ENCODE assay signal across 13 mouse cellular contexts in genomic region chr8:90463708-90464107, GRCm38 (mm10).
DNase-seq lines count a peak whose midpoint lies in the region; ATAC-seq and TF ChIP-seq lines count a peak whose summit lies in the region.
"Had no signal": no experiment of that assay in that cellular context is flagged by ENCODE, and none has a peak within 500 bp of the region (broad histone marks: within the 10 kb centered on the region; RNA-seq: fewer than 3 reads in every experiment).

No protein-coding gene starts in this region.

- 56% methylated on average over 1 of the region's 1 CpGs for WGBS in kidney, adult 2 months
- 72% methylated on average over 1 of the region's 1 CpGs for WGBS in kidney, embryonic 16.5 days
- 82% methylated on average over 1 of the region's 1 CpGs for WGBS in hindbrain, postnatal 0 days

- H3K4me2 ChIP-seq in kidney, embryonic 16.5 days (replicated peaks; ENCODE audit: low read depth, low read length): no peak overlapping the region
- no peak overlapping the region for H3K4me2 ChIP-seq in hindbrain, postnatal 0 days (ENCODE audit: low read depth, low read length)
- H3K4me2 ChIP-seq: heart, embryonic 13.5 days; hindbrain, embryonic 13.5 days; limb, embryonic 12.5 days; neural tube, embryonic 12.5 days had no signal

- no peak for ATAC-seq in kidney, embryonic 16.5 days (ENCODE audit: low FRiP score, low TSS enrichment)
- no peak for ATAC-seq in hindbrain, postnatal 0 days
- ATAC-seq in erythroid progenitor cell, adult 5-6 weeks (replicated peaks; ENCODE audit: low FRiP score, poor library complexity, severe bottlenecking): no peak

- H3K4me1 ChIP-seq in kidney, adult 2 months (ENCODE audit: control insufficient read depth, insufficient read depth, low read length): no peaks in the 10 kb centered on the region
- no peaks in the 10 kb centered on the region for H3K4me1 ChIP-seq in kidney, embryonic 16.5 days (ENCODE audit: insufficient read depth, low read length)
- H3K4me1 ChIP-seq in hindbrain, postnatal 0 days (ENCODE audit: insufficient read depth, low read length): no peaks in the 10 kb centered on the region
- H3K4me1 ChIP-seq: heart, embryonic 13.5 days; hindbrain, embryonic 13.5 days; neural tube, embryonic 12.5 days had no signal

- no peak for TF ChIP-seq POLR2A in kidney, adult 2 months (IDR thresholded peaks at IDR 0.05; ENCODE audit: low read depth, low read length)

- no peaks in the 10 kb centered on the region for H3K36me3 ChIP-seq in kidney, adult 2 months (ENCODE audit: control insufficient read depth, insufficient read depth, low read length)
- H3K36me3 ChIP-seq in kidney, embryonic 16.5 days (ENCODE audit: insufficient read depth, low read length): no peaks in the 10 kb centered on the region
- no peaks in the 10 kb centered on the region for H3K36me3 ChIP-seq in hindbrain, postnatal 0 days (ENCODE audit: insufficient read depth, low read length)
- H3K36me3 ChIP-seq: heart, embryonic 13.5 days; hindbrain, embryonic 13.5 days; limb, embryonic 12.5 days; neural tube, embryonic 12.5 days had no signal

- no peak overlapping the region for H3K27ac ChIP-seq in kidney, adult 2 months (ENCODE audit: insufficient read depth, low read depth, low read length)
- H3K27ac ChIP-seq in kidney, embryonic 16.5 days (ENCODE audit: low read length): no peak overlapping the region
- H3K27ac ChIP-seq in hindbrain, postnatal 0 days: no peak overlapping the region
- H3K27ac ChIP-seq: heart, embryonic 13.5 days; hindbrain, embryonic 13.5 days; limb, embryonic 12.5 days; neural tube, embryonic 12.5 days had no signal

- DNase-seq in kidney, adult 2 months: peak; percentile 12
- DNase-seq in urinary bladder, postnatal 36 days (ENCODE audit: low spot score in 2 of 2): peak; percentile 4 to 8
- no peak for DNase-seq in urinary bladder, postnatal 4 days (ENCODE audit: low spot score in 2 of 2)
- peak; percentile 11 for DNase-seq in lung, postnatal 10 days
- no peak for DNase-seq in hindbrain, postnatal 0 days (ENCODE audit: low spot score)
- no peak for DNase-seq in ovary, postnatal 36 days (ENCODE audit: low spot score)
- DNase-seq: cerebellum, postnatal 10 days had no signal

- H3K9ac ChIP-seq in kidney, embryonic 16.5 days (replicated peaks; ENCODE audit: low read length): no peak overlapping the region
- no peak overlapping the region for H3K9ac ChIP-seq in hindbrain, postnatal 0 days (replicated peaks; ENCODE audit: low read length)
- H3K9ac ChIP-seq: heart, embryonic 13.5 days; hindbrain, embryonic 13.5 days; limb, embryonic 12.5 days; neural tube, embryonic 12.5 days had no signal

- H3K27me3 ChIP-seq in kidney, adult 2 months (replicated peaks; ENCODE audit: control insufficient read depth, insufficient read depth, low read length): no peaks in the 10 kb centered on the region
- no peaks in the 10 kb centered on the region for H3K27me3 ChIP-seq in kidney, embryonic 16.5 days (ENCODE audit: insufficient read depth, low read length)
- H3K27me3 ChIP-seq in hindbrain, postnatal 0 days (ENCODE audit: insufficient read depth, low read length): no peaks in the 10 kb centered on the region
- H3K27me3 ChIP-seq: heart, embryonic 13.5 days; hindbrain, embryonic 13.5 days; limb, embryonic 12.5 days; neural tube, embryonic 12.5 days had no signal

- H3K4me3 ChIP-seq in kidney, adult 2 months (ENCODE audit: insufficient read depth, low read depth, low read length): no peak overlapping the region
- no peak overlapping the region for H3K4me3 ChIP-seq in kidney, embryonic 16.5 days (ENCODE audit: low read length)
- H3K4me3 ChIP-seq in hindbrain, postnatal 0 days (ENCODE audit: low read length): no peak overlapping the region
- H3K4me3 ChIP-seq: heart, embryonic 13.5 days; hindbrain, embryonic 13.5 days; limb, embryonic 12.5 days; neural tube, embryonic 12.5 days had no signal

- no peaks in the 10 kb centered on the region for H3K9me3 ChIP-seq in kidney, embryonic 16.5 days (ENCODE audit: low read length)
- H3K9me3 ChIP-seq in hindbrain, postnatal 0 days (ENCODE audit: low read length): no peaks in the 10 kb centered on the region
- H3K9me3 ChIP-seq: heart, embryonic 13.5 days; hindbrain, embryonic 13.5 days; limb, embryonic 12.5 days; neural tube, embryonic 12.5 days had no signal

- peak; percentile 65 for TF ChIP-seq CTCF in kidney, adult 2 months (conservative IDR thresholded peaks at IDR 0.05; ENCODE audit: insufficient read depth, insufficient read length, low read depth, low read length)
- no peak for TF ChIP-seq CTCF in hindbrain, postnatal 0 days (IDR thresholded peaks at IDR 0.05; ENCODE audit: low read depth)

Comparison
In these comparisons a context has a peak if more than half of its experiments do, and no peak if none do; other contexts are left out.
1. DNase-seq: peak in kidney, adult 2 months (single experiment), urinary bladder, postnatal 36 days (2 of 2) and lung, postnatal 10 days (single experiment); none in urinary bladder, postnatal 4 days (0 of 2), hindbrain, postnatal 0 days (single experiment) and ovary, postnatal 36 days (single experiment).